Mouse (Mus musculus): ENCODE data around the gene Brsk2.

The Brsk2 gene

DNA sequence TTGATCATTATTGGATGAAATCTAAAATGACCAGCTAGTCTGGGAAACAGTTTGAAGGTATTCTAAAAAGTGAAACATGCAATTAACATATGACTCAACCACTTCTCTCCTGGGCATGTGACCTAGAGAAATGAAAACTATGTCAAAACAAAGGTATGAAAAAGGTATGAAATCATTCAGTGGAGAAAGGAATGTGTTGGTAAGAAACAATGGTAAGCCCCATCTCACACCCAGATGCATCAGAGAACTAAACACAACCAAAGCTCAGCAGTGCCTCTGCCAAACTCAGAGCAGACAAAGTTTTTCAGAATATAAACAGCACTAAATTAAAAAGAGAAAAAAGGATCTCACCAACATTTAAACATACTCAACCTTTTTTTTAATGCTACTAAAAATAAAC is 80.5 kb downstream of the Brsk2 start:
- DNase-seq (ENCODE audit: low spot score in 2 of 2), result no peak

DNA sequence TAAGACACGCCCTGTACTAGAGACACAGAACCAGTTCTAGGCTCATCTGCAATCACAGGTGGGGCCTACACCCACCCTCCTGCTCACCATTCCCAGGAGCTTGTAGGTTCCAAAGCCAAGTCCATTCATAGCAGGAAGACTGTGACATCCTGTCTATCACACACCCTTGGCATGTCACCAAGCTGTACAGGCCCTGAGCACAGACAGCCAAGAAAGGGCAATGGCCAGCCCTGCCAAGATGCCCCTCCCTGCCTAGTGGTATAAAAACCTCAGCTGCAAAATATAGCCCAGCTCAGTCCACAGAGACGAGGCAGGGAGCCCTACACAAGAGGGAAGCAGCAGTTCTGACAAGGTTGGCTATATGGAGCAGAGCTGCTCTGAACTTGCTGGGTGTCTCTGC is 84.6 kb downstream of the Brsk2 start:
- no peak for DNase-seq (ENCODE audit: low spot score in 2 of 2)

DNA sequence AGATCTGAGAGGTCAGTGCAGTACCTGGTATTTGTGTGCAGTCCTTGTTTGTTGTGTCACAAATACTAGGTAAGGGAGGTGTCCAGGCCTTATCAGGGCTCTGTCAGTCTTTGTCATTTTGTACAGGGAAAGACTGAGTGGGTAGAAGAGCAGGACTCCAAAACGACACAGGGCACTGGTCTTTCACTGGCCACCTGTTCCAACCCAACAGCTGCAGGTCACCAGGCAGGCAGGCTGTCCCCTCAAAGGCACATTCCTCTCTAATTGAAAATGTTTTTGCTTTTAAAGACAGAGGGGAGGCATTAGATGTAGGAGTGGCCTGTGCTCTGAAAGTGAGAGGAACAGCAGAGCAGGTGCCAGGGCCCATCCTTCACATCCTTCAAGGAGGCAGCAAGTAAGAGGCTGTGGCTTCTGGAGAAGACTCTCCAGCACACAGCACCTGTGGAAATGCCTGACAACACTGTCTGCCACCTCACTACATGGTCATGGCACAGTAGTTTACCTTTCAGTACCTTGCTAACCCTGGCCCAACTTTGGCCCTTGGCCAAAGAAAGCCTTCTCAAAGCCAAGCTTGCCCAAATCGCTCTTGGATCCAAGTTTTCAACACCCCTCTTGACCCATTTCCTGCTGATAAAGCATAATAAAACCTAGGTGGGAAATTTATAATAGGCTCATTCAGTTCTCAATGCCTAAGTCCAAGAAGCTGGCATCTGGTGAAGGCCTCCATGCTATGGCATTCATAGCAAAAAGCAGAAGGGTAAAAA is 85.7 kb downstream of the Brsk2 start:
- DNase-seq (ENCODE audit: low spot score in 2 of 2), result no peak

DNA sequence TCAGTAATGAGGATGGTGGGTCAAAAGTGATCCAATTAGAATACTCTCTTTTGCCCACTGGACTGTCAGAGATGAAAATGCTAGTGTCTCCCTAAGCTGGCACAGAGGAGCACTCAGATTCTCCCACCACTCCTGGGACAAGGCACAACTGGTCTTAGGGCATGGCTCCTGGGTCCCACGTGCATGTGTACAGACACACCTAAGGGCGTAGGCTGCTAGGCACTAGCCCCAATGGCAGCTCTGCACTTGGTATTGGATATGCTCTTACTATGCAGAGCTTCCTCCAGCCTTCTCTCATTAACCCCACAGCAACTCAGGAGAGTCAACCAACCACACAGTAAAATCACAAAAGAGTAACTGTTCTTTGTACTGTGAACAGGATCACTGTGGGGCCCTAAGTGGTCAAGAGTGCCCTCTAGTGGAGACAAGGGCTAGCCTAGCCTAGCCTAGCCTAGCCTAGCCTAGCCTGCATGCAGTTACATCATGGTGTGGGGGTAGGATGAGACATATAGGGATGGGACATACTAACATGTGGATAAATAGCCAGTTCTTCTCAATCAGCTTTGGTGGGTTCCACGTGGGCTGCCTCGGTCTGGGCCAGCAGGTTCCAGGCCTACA is 88.1 kb downstream of the Brsk2 start:
- peak; percentile 39 to 69 for DNase-seq (ENCODE audit: low spot score in 2 of 2)

DNA sequence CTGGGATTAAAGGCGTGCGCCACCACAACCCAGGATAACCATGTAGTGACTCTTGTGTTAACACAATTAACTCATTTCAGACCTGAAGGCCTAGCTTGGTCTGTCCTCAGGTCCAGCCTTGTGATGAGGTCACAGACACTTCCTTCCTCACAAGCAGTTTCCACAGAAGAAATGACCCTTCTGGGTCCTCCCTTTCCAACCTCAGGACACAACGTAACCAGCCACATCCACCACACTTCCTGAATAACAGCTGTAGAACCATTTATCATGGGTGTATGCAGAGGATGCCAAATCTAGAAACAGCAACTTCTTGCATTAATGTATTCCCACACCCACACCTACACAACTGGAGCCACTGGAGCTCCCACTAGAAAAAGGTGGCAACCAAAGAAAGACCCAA is 91.2 kb downstream of the Brsk2 start:
- no peak for DNase-seq (ENCODE audit: low spot score in 2 of 2)

DNA sequence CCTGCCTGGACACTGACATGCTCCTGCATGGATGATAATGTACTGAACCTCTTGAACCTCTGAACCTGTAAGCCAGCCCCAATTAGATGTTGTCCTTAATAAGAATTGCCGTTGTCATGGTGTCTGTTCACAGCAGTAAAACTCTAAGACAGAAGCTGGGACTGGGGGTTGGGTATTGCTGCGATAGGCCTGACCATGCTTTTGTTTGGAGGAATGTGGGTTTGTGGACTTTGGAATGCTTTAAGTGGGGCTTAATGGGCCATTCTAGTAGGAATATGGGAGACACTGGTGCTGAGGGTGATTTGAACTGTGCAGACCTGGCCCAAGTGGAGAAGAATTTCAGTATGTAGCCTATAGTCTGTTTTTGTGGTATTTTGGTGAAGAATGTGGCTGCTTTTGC is 95.8 kb downstream of the Brsk2 start:
- no peak for DNase-seq (ENCODE audit: low spot score in 2 of 2)

DNA sequence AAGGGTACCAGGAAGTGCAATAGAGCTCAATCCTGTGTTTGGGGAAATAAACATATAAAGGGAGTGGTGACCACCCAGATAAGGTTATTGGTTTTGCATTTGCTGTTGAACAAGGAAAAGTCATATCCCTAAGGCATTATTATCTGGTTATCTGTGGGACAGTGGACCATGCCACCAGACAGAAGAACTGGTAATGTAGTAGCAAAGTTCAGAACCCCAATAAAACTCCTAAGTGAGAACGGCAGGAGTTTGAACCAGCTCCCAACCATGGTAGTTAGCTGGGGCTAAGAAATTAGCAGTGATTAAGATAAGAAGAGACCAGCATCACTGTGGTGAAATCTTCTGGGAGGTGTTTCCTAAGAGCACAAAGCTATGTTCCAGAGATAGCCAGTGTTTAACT is 96.4 kb downstream of the Brsk2 start:
- DNase-seq (ENCODE audit: low spot score in 2 of 2), result no peak

DNA sequence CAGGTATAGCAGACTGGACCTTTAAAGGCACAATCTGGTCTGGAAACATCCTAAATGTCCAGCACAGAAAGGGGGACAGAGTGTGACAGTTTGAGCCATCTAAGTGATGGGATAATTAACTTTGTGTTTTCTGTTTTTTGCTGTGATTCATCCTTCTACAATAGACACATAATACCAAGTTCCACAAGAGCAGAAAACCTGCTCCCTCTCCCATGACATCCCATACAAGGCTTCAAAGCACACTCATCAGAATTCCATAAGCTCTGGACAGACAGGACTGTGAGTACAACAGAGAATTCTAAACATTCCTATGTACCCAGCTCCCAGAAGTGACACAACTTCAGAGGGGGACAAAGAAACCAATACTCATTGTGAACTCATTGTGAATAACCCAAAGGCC is 101.0 kb downstream of the Brsk2 start:
- DNase-seq (ENCODE audit: low spot score in 2 of 2), result no peak

Data from spleen, postnatal 10 days (tissue).